Mouse (Mus musculus): ENCODE data around the gene Fbxo21. TPM values are rescaled to one million over a fixed set of nuclear protein-coding genes. Genes with fewer than 3 reads are reported as not detected.
A peak's percentile ranks its signal among the peaks of the same experiment; 100 is the strongest.

Fbxo21 gene
- polyA plus RNA-seq, 1 experiment = 12.9 TPM

GRCm38 (mm10) chr5:117964750-117965149 lies 11.8 kb upstream of the Fbxo21 start:
- Histone ChIP-seq H3K27me3 (ENCODE audit: control insufficient read depth, insufficient read depth, low read length) (no peaks in the 10 kb centered on the region), H3K4me3 (ENCODE audit: low read depth, low read length) (no peak overlapping the region), H3K36me3 (ENCODE audit: control insufficient read depth, insufficient read depth, low read length) (no peaks in the 10 kb centered on the region), H3K27ac (ENCODE audit: insufficient read depth, low read depth, low read length) (no peak overlapping the region), H3K4me1 (ENCODE audit: control insufficient read depth, insufficient read depth, insufficient read length, low read length) (no peaks in the 10 kb centered on the region)
- TF ChIP-seq POLR2A (IDR thresholded peaks at IDR 0.05; ENCODE audit: low read depth, low read length) (no peak), CTCF (IDR thresholded peaks at IDR 0.05; ENCODE audit: extremely low read depth, insufficient read length, insufficient replicate concordance, low read depth, low read length) (no peak)
- 45% methylated on average over 9 of the region's 9 CpGs for WGBS

- H3K4me1 ChIP-seq (ENCODE audit: control insufficient read depth, insufficient read depth, insufficient read length, low read length) = no peaks in the 10 kb centered on the region
- H3K27ac ChIP-seq (ENCODE audit: insufficient read depth, low read depth, low read length) = no peak overlapping the region
- no peak overlapping the region for H3K4me3 ChIP-seq (ENCODE audit: low read depth, low read length)
- TF ChIP-seq POLR2A (IDR thresholded peaks at IDR 0.05; ENCODE audit: low read depth, low read length) = no peak
- no peak for TF ChIP-seq CTCF (IDR thresholded peaks at IDR 0.05; ENCODE audit: extremely low read depth, insufficient read length, insufficient replicate concordance, low read depth, low read length)
- H3K27me3 ChIP-seq (ENCODE audit: control insufficient read depth, insufficient read depth, low read length) = no peaks in the 10 kb centered on the region
- no peaks in the 10 kb centered on the region for H3K36me3 ChIP-seq (ENCODE audit: control insufficient read depth, insufficient read depth, low read length)
- WGBS = 87% methylated on average over 9 of the region's 9 CpGs
These were observed 9.6 kb upstream of the Fbxo21 start for GRCm38 (mm10) chr5:117966956-117967355.

- no peaks in the 10 kb centered on the region for H3K4me1 ChIP-seq (ENCODE audit: control insufficient read depth, insufficient read depth, insufficient read length, low read length)
- H3K27ac ChIP-seq (ENCODE audit: insufficient read depth, low read depth, low read length) = no peak overlapping the region
- TF ChIP-seq CTCF (IDR thresholded peaks at IDR 0.05; ENCODE audit: extremely low read depth, insufficient read length, insufficient replicate concordance, low read depth, low read length) (no peak), POLR2A (IDR thresholded peaks at IDR 0.05; ENCODE audit: low read depth, low read length) (no peak)
- H3K36me3 ChIP-seq (ENCODE audit: control insufficient read depth, insufficient read depth, low read length) = no peaks in the 10 kb centered on the region
- 30% methylated on average over 4 of the region's 4 CpGs for WGBS
- no peaks in the 10 kb centered on the region for H3K27me3 ChIP-seq (ENCODE audit: control insufficient read depth, insufficient read depth, low read length)
- H3K4me3 ChIP-seq (ENCODE audit: low read depth, low read length) = no peak overlapping the region
These were observed 8.9 kb upstream of the Fbxo21 start for GRCm38 (mm10) chr5:117967659-117968069.

GRCm38 (mm10) chr5:117969681-117970427 lies 6.7 kb upstream of the Fbxo21 start:
- TF ChIP-seq CTCF (IDR thresholded peaks at IDR 0.05; ENCODE audit: extremely low read depth, insufficient read length, insufficient replicate concordance, low read depth, low read length) = no peak
- no peak for TF ChIP-seq POLR2A (IDR thresholded peaks at IDR 0.05; ENCODE audit: low read depth, low read length)
- H3K27ac ChIP-seq (ENCODE audit: insufficient read depth, low read depth, low read length) = no peak overlapping the region
- H3K27me3 ChIP-seq (ENCODE audit: control insufficient read depth, insufficient read depth, low read length) = no peaks in the 10 kb centered on the region
- no peaks in the 10 kb centered on the region for H3K4me1 ChIP-seq (ENCODE audit: control insufficient read depth, insufficient read depth, insufficient read length, low read length)
- WGBS = 84% methylated on average over 10 of the region's 10 CpGs
- no peaks in the 10 kb centered on the region for H3K36me3 ChIP-seq (ENCODE audit: control insufficient read depth, insufficient read depth, low read length)
- H3K4me3 ChIP-seq (ENCODE audit: low read depth, low read length) = no peak overlapping the region

- TF ChIP-seq CTCF (IDR thresholded peaks at IDR 0.05; ENCODE audit: extremely low read depth, insufficient read length, insufficient replicate concordance, low read depth, low read length) (no peak), POLR2A (IDR thresholded peaks at IDR 0.05; ENCODE audit: low read depth, low read length) (no peak)
- H3K4me1 ChIP-seq (ENCODE audit: control insufficient read depth, insufficient read depth, insufficient read length, low read length) = peaks cover 4% of the 10 kb centered on the region
- WGBS = 24% methylated on average over 19 of the region's 19 CpGs
- peak overlapping the region; percentile 92 for H3K4me3 ChIP-seq (ENCODE audit: low read depth, low read length)
- no peaks in the 10 kb centered on the region for H3K27me3 ChIP-seq (ENCODE audit: control insufficient read depth, insufficient read depth, low read length)
- H3K27ac ChIP-seq (ENCODE audit: insufficient read depth, low read depth, low read length) = no peak overlapping the region
- no peaks in the 10 kb centered on the region; the same call in 1 of the 2 replicates for H3K36me3 ChIP-seq (ENCODE audit: control insufficient read depth, insufficient read depth, low read length)
These were observed 270 bp upstream of the Fbxo21 start for GRCm38 (mm10) chr5:117976263-117976656.

GRCm38 (mm10) chr5:117977501-117978158 lies 1.1 kb downstream of the Fbxo21 start:
- H3K27me3 ChIP-seq (ENCODE audit: control insufficient read depth, insufficient read depth, low read length) = no peaks in the 10 kb centered on the region
- no peak overlapping the region for H3K27ac ChIP-seq (ENCODE audit: insufficient read depth, low read depth, low read length)
- H3K4me3 ChIP-seq (ENCODE audit: low read depth, low read length) = peak overlapping the region; percentile 92
- WGBS = 21% methylated on average over 30 of the region's 30 CpGs
- no peak for TF ChIP-seq POLR2A (IDR thresholded peaks at IDR 0.05; ENCODE audit: low read depth, low read length)
- no peak for TF ChIP-seq CTCF (IDR thresholded peaks at IDR 0.05; ENCODE audit: extremely low read depth, insufficient read length, insufficient replicate concordance, low read depth, low read length)
- H3K4me1 ChIP-seq (ENCODE audit: control insufficient read depth, insufficient read depth, insufficient read length, low read length) = peaks cover 4% of the 10 kb centered on the region
- H3K36me3 ChIP-seq (ENCODE audit: control insufficient read depth, insufficient read depth, low read length) = no peaks in the 10 kb centered on the region; the same call in 1 of the 2 replicates

GRCm38 (mm10) chr5:117978159-117978697 lies 1.7 kb downstream of the Fbxo21 start:
- Histone ChIP-seq H3K4me1 (ENCODE audit: control insufficient read depth, insufficient read depth, insufficient read length, low read length) (peaks cover 4% of the 10 kb centered on the region), H3K27ac (ENCODE audit: insufficient read depth, low read depth, low read length) (no peak overlapping the region), H3K27me3 (ENCODE audit: control insufficient read depth, insufficient read depth, low read length) (no peaks in the 10 kb centered on the region), H3K36me3 (ENCODE audit: control insufficient read depth, insufficient read depth, low read length) (no peaks in the 10 kb centered on the region; the same call in 1 of the 2 replicates), H3K4me3 (ENCODE audit: low read depth, low read length) (peak overlapping the region; percentile 24)
- TF ChIP-seq CTCF (IDR thresholded peaks at IDR 0.05; ENCODE audit: extremely low read depth, insufficient read length, insufficient replicate concordance, low read depth, low read length) = no peak
- 71% methylated on average over 17 of the region's 17 CpGs for WGBS
